ENCODE assay signal across 18 mouse cellular contexts in the genomic region with DNA sequence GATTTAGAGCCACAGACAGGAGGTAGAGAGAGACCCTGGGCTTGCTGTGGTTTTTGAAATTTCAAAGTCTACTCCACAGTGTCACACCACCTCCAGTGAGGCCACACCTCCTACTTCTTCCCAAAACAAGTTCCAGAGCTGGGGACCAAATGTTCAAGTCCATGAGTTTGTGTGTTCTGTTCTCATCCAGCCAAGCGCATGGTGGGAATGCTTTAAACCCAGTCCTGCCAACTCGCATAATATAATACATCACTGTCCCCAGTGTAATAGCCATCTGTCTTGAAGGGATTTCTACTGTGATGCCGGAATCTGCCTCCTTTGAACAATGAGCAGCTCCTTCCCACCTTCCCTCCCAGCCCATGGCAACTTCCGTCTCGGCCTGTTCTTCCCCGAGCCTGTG.
"Had no signal": no experiment of that assay in that cellular context is flagged by ENCODE, and none has a peak within 500 bp of the region (broad histone marks: within the 10 kb centered on the region; RNA-seq: fewer than 3 reads in every experiment).

No protein-coding gene starts in this region.

- ATAC-seq: liver, embryonic 12.5 days had no signal

- H3K4me2 ChIP-seq: limb, embryonic 15.5 days; liver, embryonic 12.5 days; lung, embryonic 14.5 days; neural tube, embryonic 15.5 days had no signal

- DNase-seq: kidney, adult 11 months; kidney, adult 9 months; kidney, postnatal 36 days; lung, embryonic 14.5 days; lung, postnatal 10 days; lung, postnatal 4 days; midbrain, embryonic 14.5 days; right cerebral cortex, postnatal 4 days; spleen, adult 18-20 months; thymus, adult 2 months; thymus, postnatal 36 days had no signal

- H3K9me3 ChIP-seq: limb, embryonic 15.5 days; liver, embryonic 12.5 days; midbrain, embryonic 10.5 days; neural tube, embryonic 15.5 days had no signal

- H3K4me1 ChIP-seq: limb, embryonic 15.5 days; liver, embryonic 12.5 days; midbrain, embryonic 10.5 days; neural tube, embryonic 15.5 days had no signal

- H3K9ac ChIP-seq: limb, embryonic 15.5 days; liver, embryonic 12.5 days; lung, embryonic 14.5 days; neural tube, embryonic 15.5 days had no signal

- H3K4me3 ChIP-seq: layer of hippocampus, adult 2 months; limb, embryonic 15.5 days; liver, embryonic 12.5 days; midbrain, embryonic 10.5 days; myocyte; neural tube, embryonic 15.5 days had no signal

- H3K27me3 ChIP-seq: limb, embryonic 15.5 days; liver, embryonic 12.5 days; neural tube, embryonic 15.5 days had no signal

- H3K27ac ChIP-seq: kidney, postnatal 0 days; layer of hippocampus, adult 2 months; limb, embryonic 15.5 days; liver, embryonic 12.5 days; midbrain, embryonic 10.5 days; neural tube, embryonic 15.5 days had no signal
